1 mouse cellular context compared by ENCODE assay signal in genomic region chr11:51584431-51585248, GRCm38 (mm10).
A peak's percentile ranks its signal among the peaks of the same experiment; 100 is the strongest.
TF ChIP-seq lines count a peak whose summit lies in the region.

Gene Phykpl, plus strand, starts transcription at chr11:51584757.

TF ChIP-seq in CH12.LX, 34 proteins besides CTCF, POLR2A, EP300 and RAD21 (continued from another document):
- TF ChIP-seq E2F4 (IDR thresholded peaks at IDR 0.05; ENCODE audit: insufficient replicate concordance, low read depth, low read length): peak; percentile 25; the same call in 1 of the 2 replicates
- TF ChIP-seq HCFC1 (IDR thresholded peaks at IDR 0.05; ENCODE audit: low read depth, low read length): peak; percentile 64
- TF ChIP-seq MAX (IDR thresholded peaks at IDR 0.05; ENCODE audit: low read length): peak; percentile 90
- no peak for TF ChIP-seq ZNF384 (IDR thresholded peaks at IDR 0.05; ENCODE audit: low read depth, low read length)
- TF ChIP-seq GABPA (IDR thresholded peaks at IDR 0.05; ENCODE audit: insufficient replicate concordance, low read depth, low read length): no peak
- TF ChIP-seq MYC (IDR thresholded peaks at IDR 0.05; ENCODE audit: low read depth, low read length): peak; percentile 85; the same call in 1 of the 2 replicates
- no peak for TF ChIP-seq ZC3H11A (IDR thresholded peaks at IDR 0.05; ENCODE audit: low read depth, low read length)
- TF ChIP-seq MEF2A (IDR thresholded peaks at IDR 0.05; ENCODE audit: borderline replicate concordance, low read depth, low read length): no peak; the same call in 1 of the 2 replicates
- no peak for TF ChIP-seq JUN (IDR thresholded peaks at IDR 0.05; ENCODE audit: insufficient read depth, low read depth, low read length)
- TF ChIP-seq TBP (conservative IDR thresholded peaks at IDR 0.05; ENCODE audit: low read depth, low read length): peak; percentile 64
- peak; percentile 83 for TF ChIP-seq SIN3A (IDR thresholded peaks at IDR 0.05; ENCODE audit: low read length)
- peak; percentile 91 for TF ChIP-seq ELF1 (IDR thresholded peaks at IDR 0.05; ENCODE audit: low read depth, low read length)
